Mouse (Mus musculus) forebrain, embryonic 10.5 days (tissue): Measurements from ENCODE around the gene Acp4. TPM values are rescaled to one million over a fixed set of nuclear protein-coding genes. Genes with fewer than 3 reads are reported as not detected.
"Not testable (repeated sequence)": the region's sequence is repeated elsewhere in the genome, so short reads cannot be mapped to it uniquely, and the experiment has no call there.

ENCODE experiments used
- DNase-seq: peaks from one replicate; pipeline ENCODE4 v3.0.0-alpha.2; 2017; ENCODE audit warnings: low spot score; ENCODE audit errors: extremely low spot score
- H3K27ac ChIP-seq: fragments of 300-500 bp; sonication (generic); 2 replicates; pipeline ENCODE4 v1.5.1; 2016; ENCODE audit warnings: mild to moderate bottlenecking
- H3K27me3 ChIP-seq: fragments of 300-500 bp; sonication (generic); 2 replicates; pipeline ENCODE4 v1.6.1; 2016; ENCODE audit warnings: mild to moderate bottlenecking; ENCODE audit not compliant: poor library complexity, severe bottlenecking
- H3K36me3 ChIP-seq: fragments of 300-500 bp; sonication (generic); replicated peaks from 2 replicates; pipeline ENCODE4 v1.6.1; 2016; ENCODE audit warnings: mild to moderate bottlenecking, moderate library complexity
- H3K4me1 ChIP-seq: fragments of 300-500 bp; sonication (generic); 2 replicates; pipeline ENCODE4 v1.6.1; 2016
- H3K4me3 ChIP-seq: fragments of 300-500 bp; sonication (generic); 2 replicates; pipeline ENCODE4 v1.5.1; 2016; ENCODE audit warnings: mild to moderate bottlenecking, moderate library complexity
- H3K9me3 ChIP-seq: fragments of 300-500 bp; sonication (generic); 2 replicates; pipeline ENCODE4 v1.6.1; 2016; ENCODE audit warnings: mild to moderate bottlenecking, moderate library complexity
- WGBS: fragments of 180-500 bp; shearing (Covaris S2); methylation state at CpG from one replicate; pipeline ENCODE4 v1.1.7; 2016; 5-methylcytosine and 5-hydroxymethylcytosine counted together
- polyA plus RNA-seq: library from polyadenylated mRNA; unstranded; fragments of >200 nt; fragmentation: Nextera tagmentation; extraction: Ambion mirVana; gene quantifications from 2 replicates; pipeline ENCODE4 v1.2.1, GENCODE M21; 2016

Acp4 gene
- polyA plus RNA-seq, 1 experiment from 2014 or later: not detected

GRCm38 (mm10) chr7:44253023-44253616 is 4.1 kb downstream of the Acp4 start:
- no peak for DNase-seq
- peaks cover 76% of the 10 kb centered on the region for H3K36me3 ChIP-seq
- WGBS: 76% methylated on average over 15 of the region's 15 CpGs
- no peak overlapping the region for H3K4me3 ChIP-seq
- no peaks in the 10 kb centered on the region for H3K9me3 ChIP-seq
- H3K27me3 ChIP-seq: no peaks in the 10 kb centered on the region
- no peak overlapping the region for H3K27ac ChIP-seq
- peaks cover 18% of the 10 kb centered on the region for H3K4me1 ChIP-seq

GRCm38 (mm10) chr7:44250732-44251275 is 6.4 kb downstream of the Acp4 start:
- H3K27me3 ChIP-seq, H3K4me3 ChIP-seq, DNase-seq, H3K27ac ChIP-seq, H3K9me3 ChIP-seq: not testable (repeated sequence)
- H3K4me1 ChIP-seq: peaks cover 23% of the 10 kb centered on the region
- WGBS: 93% methylated on average over 17 of the region's 17 CpGs
- H3K36me3 ChIP-seq: peaks cover 77% of the 10 kb centered on the region

GRCm38 (mm10) chr7:44249248-44249647 is 7.9 kb downstream of the Acp4 start:
- no peaks in the 10 kb centered on the region for H3K9me3 ChIP-seq
- H3K27ac ChIP-seq: no peak overlapping the region
- H3K36me3 ChIP-seq: peaks cover 64% of the 10 kb centered on the region
- 92% methylated on average over 4 of the region's 4 CpGs for WGBS
- no peak overlapping the region for H3K4me3 ChIP-seq
- H3K4me1 ChIP-seq: peaks cover 30% of the 10 kb centered on the region
- DNase-seq: no peak
- H3K27me3 ChIP-seq: no peaks in the 10 kb centered on the region

- Histone ChIP-seq H3K27ac (no peak overlapping the region), H3K36me3 (peaks cover 52% of the 10 kb centered on the region), H3K4me3 (peak overlapping the region; percentile 92), H3K9me3 (no peaks in the 10 kb centered on the region), H3K27me3 (no peaks in the 10 kb centered on the region), H3K4me1 (peaks cover 30% of the 10 kb centered on the region)
- DNase-seq: no peak
- 95% methylated on average over 2 of the region's 2 CpGs for WGBS
Observed at GRCm38 (mm10) chr7:44247971-44248370, 9.2 kb downstream of the Acp4 start.

GRCm38 (mm10) chr7:44246984-44247470 is 10.2 kb downstream of the Acp4 start:
- under 1% methylated on average over 23 of the region's 23 CpGs for WGBS
- peaks cover 42% of the 10 kb centered on the region for H3K36me3 ChIP-seq
- H3K4me1 ChIP-seq: peaks cover 24% of the 10 kb centered on the region
- H3K27me3 ChIP-seq: no peaks in the 10 kb centered on the region
- H3K4me3 ChIP-seq: peak overlapping the region; percentile 92
- peak; percentile 73 for DNase-seq
- H3K27ac ChIP-seq: peak overlapping the region; percentile 98
- H3K9me3 ChIP-seq: no peaks in the 10 kb centered on the region

- Histone ChIP-seq H3K27me3 (no peaks in the 10 kb centered on the region), H3K27ac (peak within 1 kb of the TSS; percentile 98), H3K36me3 (peaks cover 36% of the 10 kb centered on the region), H3K9me3 (no peaks in the 10 kb centered on the region), H3K4me1 (peaks cover 24% of the 10 kb centered on the region), H3K4me3 (peak within 1 kb of the TSS; percentile 92)
- under 1% methylated on average over 62 of the region's 62 CpGs for WGBS
- DNase-seq: peak; percentile 89
Observed at GRCm38 (mm10) chr7:44246055-44246983, 10.9 kb downstream of the Acp4 start, which contains the start of the genes 1700028J19Rik and 2410002F23Rik. 1700028J19Rik (minus strand) TSS chr7:44246695. 2410002F23Rik (plus strand) TSS chr7:44246722.

- WGBS: 50% methylated on average over 1 of the region's 1 CpGs
- no peaks in the 10 kb centered on the region for H3K9me3 ChIP-seq
- no peak overlapping the region for H3K27ac ChIP-seq
- H3K36me3 ChIP-seq: peaks cover 14% of the 10 kb centered on the region
- no peak for DNase-seq
- H3K4me1 ChIP-seq: peaks cover 22% of the 10 kb centered on the region
- no peak overlapping the region for H3K4me3 ChIP-seq
- no peaks in the 10 kb centered on the region for H3K27me3 ChIP-seq
Observed at GRCm38 (mm10) chr7:44244080-44244479, 13.1 kb downstream of the Acp4 start.

GRCm38 (mm10) chr7:44241163-44241562 is 16.0 kb downstream of the Acp4 start:
- no peak for DNase-seq
- H3K4me1 ChIP-seq: peaks cover 7% of the 10 kb centered on the region
- H3K27me3 ChIP-seq: no peaks in the 10 kb centered on the region
- no peak overlapping the region for H3K4me3 ChIP-seq
- no peaks in the 10 kb centered on the region for H3K9me3 ChIP-seq
- no peaks in the 10 kb centered on the region for H3K36me3 ChIP-seq
- 69% methylated on average over 2 of the region's 2 CpGs for WGBS
- H3K27ac ChIP-seq: no peak overlapping the region

- no peak for DNase-seq
- no peak overlapping the region for H3K4me3 ChIP-seq
- WGBS: 67% methylated on average over 1 of the region's 1 CpGs
- no peaks in the 10 kb centered on the region for H3K36me3 ChIP-seq
- no peaks in the 10 kb centered on the region for H3K27me3 ChIP-seq
- no peaks in the 10 kb centered on the region for H3K9me3 ChIP-seq
- H3K4me1 ChIP-seq: peaks cover 7% of the 10 kb centered on the region
- H3K27ac ChIP-seq: no peak overlapping the region
Observed at GRCm38 (mm10) chr7:44240712-44241111, 16.5 kb downstream of the Acp4 start.

GRCm38 (mm10) chr7:44239913-44240312 is 17.3 kb downstream of the Acp4 start:
- Histone ChIP-seq H3K4me3 (no peak overlapping the region), H3K36me3 (no peaks in the 10 kb centered on the region), H3K4me1 (no peaks in the 10 kb centered on the region), H3K27me3 (no peaks in the 10 kb centered on the region), H3K9me3 (no peaks in the 10 kb centered on the region), H3K27ac (no peak overlapping the region)
- no peak for DNase-seq
- WGBS: 65% methylated on average over 2 of the region's 2 CpGs

- no peak within 1 kb of the TSS for H3K4me3 ChIP-seq
- no peak for DNase-seq
- WGBS: 84% methylated on average over 3 of the region's 3 CpGs
- no peaks in the 10 kb centered on the region for H3K9me3 ChIP-seq
- no peaks in the 10 kb centered on the region for H3K4me1 ChIP-seq
- H3K27ac ChIP-seq: no peak within 1 kb of the TSS
- no peaks in the 10 kb centered on the region for H3K36me3 ChIP-seq
- H3K27me3 ChIP-seq: no peaks in the 10 kb centered on the region
Observed at GRCm38 (mm10) chr7:44235909-44236308, 21.3 kb downstream of the Acp4 start, which contains the start of gene Gm36864. Gm36864 (plus strand) TSS chr7:44236177.

- WGBS: 42% methylated on average over 1 of the region's 1 CpGs
- no peak within 1 kb of the TSS for H3K27ac ChIP-seq
- no peak for DNase-seq
- no peaks in the 10 kb centered on the region for H3K36me3 ChIP-seq
- no peaks in the 10 kb centered on the region for H3K4me1 ChIP-seq
- H3K27me3 ChIP-seq: no peaks in the 10 kb centered on the region
- no peaks in the 10 kb centered on the region for H3K9me3 ChIP-seq
- H3K4me3 ChIP-seq: no peak within 1 kb of the TSS
Observed at GRCm38 (mm10) chr7:44225076-44225475, 32.1 kb downstream of the Acp4 start, which contains the start of gene Klk1. Klk1 (plus strand) TSS chr7:44225360.
